Mouse (Mus musculus) bone marrow macrophage, adult 2 months (primary cell): ENCODE measurements around the gene Htra3. TPM values are rescaled to one million over a fixed set of nuclear protein-coding genes. Genes with fewer than 3 reads are reported as not detected.

ENCODE experiments used
- H3K27ac ChIP-seq: 2 replicates; pipeline ENCODE4 v1.5.1; 2012; ENCODE audit warnings: low read depth, low read length; ENCODE audit not compliant: insufficient read depth
- H3K4me1 ChIP-seq: 2 replicates; pipeline ENCODE4 v1.6.1; 2012; ENCODE audit warnings: low read length; ENCODE audit not compliant: control insufficient read depth, insufficient read depth
- H3K4me3 ChIP-seq: 2 replicates; pipeline ENCODE4 v1.5.1; 2012; ENCODE audit warnings: mild to moderate bottlenecking, low read length, moderate library complexity; ENCODE audit not compliant: insufficient read depth
- CTCF ChIP-seq: IDR thresholded peaks from 2 replicates; pipeline ENCODE4 v1.5.1; 2012; ENCODE audit warnings: low read depth, mild to moderate bottlenecking, low read length, moderate library complexity
- POLR2A ChIP-seq: IDR thresholded peaks from 2 replicates; pipeline ENCODE4 v1.6.1; 2012; ENCODE audit warnings: mild to moderate bottlenecking, low read depth, low read length, borderline replicate concordance
- polyA plus RNA-seq: library from polyadenylated mRNA; stranded (reverse); fragments of >200 nt; gene quantifications from 2 replicates; pipeline ENCODE4 v1.2.4, GENCODE M21; 2012; ENCODE audit not compliant: missing spikeins, insufficient read depth, insufficient read length

Htra3 gene
- polyA plus RNA-seq, 1 experiment: 0.98 TPM

DNA sequence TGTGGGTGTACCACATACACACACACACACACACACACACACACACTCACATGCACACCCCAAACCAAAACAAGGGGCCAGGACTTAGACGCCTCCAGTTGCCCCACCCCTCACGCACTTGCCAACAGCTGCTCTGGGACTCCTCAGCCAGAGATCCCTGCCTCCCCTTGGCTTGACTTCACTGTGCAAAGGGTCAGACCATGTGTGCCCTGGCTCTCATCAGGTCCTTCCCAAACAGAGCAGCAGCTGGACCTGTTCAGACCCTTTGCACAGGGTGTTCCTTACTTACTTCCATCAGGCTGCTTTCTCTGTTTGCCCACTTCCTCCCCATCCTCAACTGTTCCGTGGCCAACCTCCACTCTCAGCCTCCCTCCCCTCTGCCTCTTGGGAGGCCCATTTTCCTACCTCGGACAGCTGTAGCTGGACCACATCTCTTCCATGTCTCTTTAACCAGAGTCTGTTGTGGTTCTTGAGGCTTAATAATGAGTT lies 54.8 kb downstream of the Htra3 start:
- no peak overlapping the region for H3K27ac ChIP-seq
- TF ChIP-seq POLR2A: no peak
- TF ChIP-seq CTCF: no peak
- no peaks in the 10 kb centered on the region for H3K4me1 ChIP-seq
- H3K4me3 ChIP-seq: no peak overlapping the region

DNA sequence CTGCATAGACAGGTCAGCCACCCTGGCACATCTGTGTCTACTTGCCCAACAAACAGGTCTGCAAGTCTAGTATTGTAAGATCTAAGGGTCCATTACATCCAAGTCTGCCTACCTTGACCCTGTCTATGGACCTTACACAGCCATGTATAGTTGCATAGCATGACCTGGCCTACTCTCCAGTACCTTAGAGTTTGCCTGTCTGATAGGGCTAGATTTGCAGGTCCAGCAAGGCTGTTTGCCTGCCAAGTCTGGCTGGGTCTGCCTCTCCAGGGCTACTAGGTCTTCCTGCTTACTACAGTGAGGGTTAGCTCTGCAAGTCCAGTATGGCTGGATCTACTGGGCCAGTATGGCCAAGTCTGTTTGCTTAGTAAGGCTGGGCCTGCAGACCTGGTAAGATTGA lies 55.8 kb downstream of the Htra3 start:
- H3K4me1 ChIP-seq: no peaks in the 10 kb centered on the region
- no peak for TF ChIP-seq CTCF
- no peak for TF ChIP-seq POLR2A

DNA sequence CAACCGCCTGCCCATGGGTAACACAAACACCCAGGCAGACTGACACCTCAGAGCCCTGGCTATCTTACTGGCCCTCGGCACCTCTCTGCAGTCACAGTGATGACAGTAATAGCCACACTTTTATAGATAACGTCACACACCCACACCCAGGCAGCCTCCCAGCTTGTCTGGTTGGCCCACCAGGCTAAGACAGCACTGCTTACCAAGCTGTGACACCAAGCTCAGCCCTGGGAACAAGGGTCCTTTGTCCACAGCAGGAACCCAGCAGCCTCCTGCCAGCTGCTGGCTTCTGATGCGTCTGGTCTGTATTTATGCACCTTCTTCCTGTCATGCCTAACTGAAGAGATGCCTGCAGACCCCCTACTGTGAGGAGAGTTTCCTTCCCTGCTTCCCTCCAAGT lies 58.5 kb downstream of the Htra3 start:
- no peak for TF ChIP-seq CTCF
- no peak for TF ChIP-seq POLR2A
- Histone ChIP-seq H3K27ac (no peak overlapping the region), H3K4me3 (no peak overlapping the region), H3K4me1 (no peaks in the 10 kb centered on the region)

More for the DNA sequence above, 55.8 kb downstream of the Htra3 start:
- H3K27ac ChIP-seq: no peak overlapping the region
- no peak overlapping the region for H3K4me3 ChIP-seq

- TF ChIP-seq POLR2A: no peak
- TF ChIP-seq CTCF: no peak
- Histone ChIP-seq H3K4me3 (no peak overlapping the region), H3K4me1 (peaks cover 8% of the 10 kb centered on the region), H3K27ac (no peak overlapping the region)
These were observed 62.6 kb downstream of the Htra3 start for GRCm38 (mm10) chr5:35616943-35617342.

GRCm38 (mm10) chr5:35612722-35613121 lies 66.9 kb downstream of the Htra3 start:
- Histone ChIP-seq H3K4me3 (no peak overlapping the region), H3K27ac (no peak overlapping the region), H3K4me1 (peaks cover 8% of the 10 kb centered on the region)
- TF ChIP-seq CTCF (no peak), POLR2A (no peak)

DNA sequence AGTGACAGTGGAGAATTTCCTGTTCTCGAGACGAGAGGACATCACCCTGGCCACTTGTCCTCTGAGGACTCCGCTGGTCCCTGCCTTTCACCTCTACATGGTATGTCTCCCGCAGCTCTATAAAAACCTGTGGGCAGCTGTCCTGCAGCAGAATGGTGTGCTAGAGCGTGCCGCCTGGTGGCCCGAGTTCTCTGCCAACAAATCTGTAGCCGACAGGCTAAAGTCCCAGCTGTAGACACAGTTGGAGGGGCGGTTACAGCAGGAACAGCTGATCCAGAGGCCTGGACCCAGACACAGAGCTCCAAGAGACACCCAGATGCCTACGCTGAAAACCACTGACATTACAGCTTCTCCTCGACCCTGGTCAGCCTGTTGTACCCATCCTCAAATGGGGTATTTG lies 67.7 kb downstream of the Htra3 start:
- Histone ChIP-seq H3K27ac (no peak overlapping the region), H3K4me3 (no peak overlapping the region), H3K4me1 (peaks cover 8% of the 10 kb centered on the region)
- TF ChIP-seq POLR2A (no peak), CTCF (no peak)

DNA sequence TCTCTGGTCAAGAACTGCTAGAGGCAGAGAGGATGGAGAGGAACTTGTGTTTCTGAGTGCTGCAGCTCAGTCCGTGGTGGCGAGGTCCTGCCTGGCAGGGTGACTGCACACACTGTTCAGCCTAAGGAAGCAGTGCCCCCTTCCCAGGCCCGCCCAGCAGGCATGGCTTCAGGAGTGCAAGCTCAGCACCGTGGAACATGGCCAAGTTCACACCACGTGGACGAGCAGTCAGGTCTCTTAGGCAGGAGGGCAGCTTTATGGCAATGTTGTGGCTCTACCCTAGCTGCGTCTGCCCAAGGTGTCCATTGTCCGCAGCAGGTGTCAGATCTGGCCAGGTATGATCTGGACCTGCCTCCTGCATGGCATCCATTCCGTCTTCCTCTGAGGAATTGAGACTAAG lies 68.4 kb downstream of the Htra3 start:
- Histone ChIP-seq H3K4me1 (peaks cover 8% of the 10 kb centered on the region), H3K4me3 (no peak overlapping the region), H3K27ac (no peak overlapping the region)
- TF ChIP-seq POLR2A (no peak), CTCF (no peak)

GRCm38 (mm10) chr5:35610381-35610780 lies 69.2 kb downstream of the Htra3 start:
- peaks cover 11% of the 10 kb centered on the region for H3K4me1 ChIP-seq
- TF ChIP-seq POLR2A (no peak), CTCF (no peak)
- H3K27ac ChIP-seq: no peak overlapping the region
- no peak overlapping the region for H3K4me3 ChIP-seq

GRCm38 (mm10) chr5:35609971-35610370 lies 69.6 kb downstream of the Htra3 start:
- TF ChIP-seq CTCF (no peak), POLR2A (no peak)
- Histone ChIP-seq H3K4me1 (peaks cover 15% of the 10 kb centered on the region), H3K27ac (no peak overlapping the region), H3K4me3 (no peak overlapping the region)

GRCm38 (mm10) chr5:35609381-35609780 lies 70.2 kb downstream of the Htra3 start:
- Histone ChIP-seq H3K4me1 (peaks cover 14% of the 10 kb centered on the region), H3K27ac (no peak overlapping the region), H3K4me3 (no peak overlapping the region)
- no peak for TF ChIP-seq CTCF
- TF ChIP-seq POLR2A: no peak

- H3K4me1 ChIP-seq: peaks cover 10% of the 10 kb centered on the region; the same call in 1 of the 2 replicates
- H3K27ac ChIP-seq: no peak overlapping the region
- TF ChIP-seq POLR2A (no peak), CTCF (no peak)
- H3K4me3 ChIP-seq: no peak overlapping the region
These were observed 71.0 kb downstream of the Htra3 start for GRCm38 (mm10) chr5:35608559-35608958.
